Mouse (Mus musculus): ENCODE results near the gene Tmem260. TPM values are rescaled to one million over a fixed set of nuclear protein-coding genes. Genes with fewer than 3 reads are reported as not detected.

The Tmem260 gene
- polyA plus RNA-seq, 1 experiment: 4.1 TPM

- no peaks in the 10 kb centered on the region for H3K79me3 ChIP-seq (ENCODE audit: low read depth)
- H3K36me3 ChIP-seq (ENCODE audit: control insufficient read depth, insufficient read depth): no peaks in the 10 kb centered on the region
- no peak overlapping the region for H3K4me3 ChIP-seq (ENCODE audit: insufficient read depth, poor library complexity, severe bottlenecking)
- H3ac ChIP-seq (ENCODE audit: control insufficient read depth, insufficient read length, low read depth): no peak overlapping the region
- TF ChIP-seq MYOD1 (IDR thresholded peaks at IDR 0.05; ENCODE audit: control insufficient read depth, insufficient read length, low read depth): no peak
- TF ChIP-seq FOSL1 (IDR thresholded peaks at IDR 0.05; ENCODE audit: insufficient read depth, low read length, poor library complexity, severe bottlenecking): no peak
- no peak for TF ChIP-seq USF1 (IDR thresholded peaks at IDR 0.05; ENCODE audit: low read depth)
- no peak for TF ChIP-seq CTCF (IDR thresholded peaks at IDR 0.05; ENCODE audit: control insufficient read depth, insufficient read depth, insufficient read length)
- no peak for TF ChIP-seq MYOG (IDR thresholded peaks at IDR 0.05; ENCODE audit: control insufficient read depth, extremely low read depth, insufficient read length)
- TF ChIP-seq CEBPB (IDR thresholded peaks at IDR 0.05; ENCODE audit: low read depth): no peak
- TF ChIP-seq MAX (IDR thresholded peaks at IDR 0.05): no peak
- H3K79me2 ChIP-seq (ENCODE audit: control insufficient read depth, insufficient read depth): no peaks in the 10 kb centered on the region
- no peaks in the 10 kb centered on the region for H3K27me3 ChIP-seq (ENCODE audit: control insufficient read depth, insufficient read depth, insufficient read length)
These were observed 63.2 kb downstream of the Tmem260 start for GRCm38 (mm10) chr14:48509131-48509530.

- Histone ChIP-seq H3K36me3 (ENCODE audit: control insufficient read depth, insufficient read depth) (no peaks in the 10 kb centered on the region), H3K79me3 (ENCODE audit: low read depth) (no peaks in the 10 kb centered on the region), H3ac (ENCODE audit: control insufficient read depth, insufficient read length, low read depth) (no peak overlapping the region), H3K4me3 (ENCODE audit: insufficient read depth, poor library complexity, severe bottlenecking) (no peak overlapping the region), H3K79me2 (ENCODE audit: control insufficient read depth, insufficient read depth) (no peaks in the 10 kb centered on the region), H3K27me3 (ENCODE audit: control insufficient read depth, insufficient read depth, insufficient read length) (no peaks in the 10 kb centered on the region)
- no peak for TF ChIP-seq CTCF (IDR thresholded peaks at IDR 0.05; ENCODE audit: control insufficient read depth, insufficient read depth, insufficient read length)
- TF ChIP-seq FOSL1 (IDR thresholded peaks at IDR 0.05; ENCODE audit: insufficient read depth, low read length, poor library complexity, severe bottlenecking): no peak
- no peak for TF ChIP-seq USF1 (IDR thresholded peaks at IDR 0.05; ENCODE audit: low read depth)
- no peak for TF ChIP-seq MYOG (IDR thresholded peaks at IDR 0.05; ENCODE audit: control insufficient read depth, extremely low read depth, insufficient read length)
- no peak for TF ChIP-seq MYOD1 (IDR thresholded peaks at IDR 0.05; ENCODE audit: control insufficient read depth, insufficient read length, low read depth)
- TF ChIP-seq MAX (IDR thresholded peaks at IDR 0.05): no peak
- TF ChIP-seq CEBPB (IDR thresholded peaks at IDR 0.05; ENCODE audit: low read depth): no peak
These were observed 67.3 kb downstream of the Tmem260 start for GRCm38 (mm10) chr14:48513098-48513823.

- Histone ChIP-seq H3K27me3 (ENCODE audit: control insufficient read depth, insufficient read depth, insufficient read length) (no peaks in the 10 kb centered on the region), H3K36me3 (ENCODE audit: control insufficient read depth, insufficient read depth) (no peaks in the 10 kb centered on the region), H3K4me3 (ENCODE audit: insufficient read depth, poor library complexity, severe bottlenecking) (no peak overlapping the region), H3K79me3 (ENCODE audit: low read depth) (no peaks in the 10 kb centered on the region), H3ac (ENCODE audit: control insufficient read depth, insufficient read length, low read depth) (no peak overlapping the region), H3K79me2 (ENCODE audit: control insufficient read depth, insufficient read depth) (no peaks in the 10 kb centered on the region)
- TF ChIP-seq MYOG (IDR thresholded peaks at IDR 0.05; ENCODE audit: control insufficient read depth, extremely low read depth, insufficient read length) (no peak), MAX (IDR thresholded peaks at IDR 0.05) (no peak), MYOD1 (IDR thresholded peaks at IDR 0.05; ENCODE audit: control insufficient read depth, insufficient read length, low read depth) (no peak), FOSL1 (IDR thresholded peaks at IDR 0.05; ENCODE audit: insufficient read depth, low read length, poor library complexity, severe bottlenecking) (no peak), CEBPB (IDR thresholded peaks at IDR 0.05; ENCODE audit: low read depth) (no peak), CTCF (IDR thresholded peaks at IDR 0.05; ENCODE audit: control insufficient read depth, insufficient read depth, insufficient read length) (no peak), USF1 (IDR thresholded peaks at IDR 0.05; ENCODE audit: low read depth) (no peak)
These were observed 68.0 kb downstream of the Tmem260 start for GRCm38 (mm10) chr14:48513824-48514493.

GRCm38 (mm10) chr14:48514620-48515019 is 68.7 kb downstream of the Tmem260 start:
- H3K27me3 ChIP-seq (ENCODE audit: control insufficient read depth, insufficient read depth, insufficient read length): no peaks in the 10 kb centered on the region

GRCm38 (mm10) chr14:48515538-48515937 is 69.6 kb downstream of the Tmem260 start:
- Histone ChIP-seq H3K79me3 (ENCODE audit: low read depth) (no peaks in the 10 kb centered on the region), H3ac (ENCODE audit: control insufficient read depth, insufficient read length, low read depth) (no peak overlapping the region), H3K36me3 (ENCODE audit: control insufficient read depth, insufficient read depth) (no peaks in the 10 kb centered on the region), H3K27me3 (ENCODE audit: control insufficient read depth, insufficient read depth, insufficient read length) (no peaks in the 10 kb centered on the region), H3K79me2 (ENCODE audit: control insufficient read depth, insufficient read depth) (no peaks in the 10 kb centered on the region), H3K4me3 (ENCODE audit: insufficient read depth, poor library complexity, severe bottlenecking) (no peak overlapping the region)
- TF ChIP-seq CEBPB (IDR thresholded peaks at IDR 0.05; ENCODE audit: low read depth): no peak
- TF ChIP-seq CTCF (IDR thresholded peaks at IDR 0.05; ENCODE audit: control insufficient read depth, insufficient read depth, insufficient read length): no peak
- TF ChIP-seq MYOG (IDR thresholded peaks at IDR 0.05; ENCODE audit: control insufficient read depth, extremely low read depth, insufficient read length): no peak
- TF ChIP-seq USF1 (IDR thresholded peaks at IDR 0.05; ENCODE audit: low read depth): no peak

More at GRCm38 (mm10) chr14:48514620-48515019, 68.7 kb downstream of the Tmem260 start:
- Histone ChIP-seq H3K79me2 (ENCODE audit: control insufficient read depth, insufficient read depth) (no peaks in the 10 kb centered on the region), H3ac (ENCODE audit: control insufficient read depth, insufficient read length, low read depth) (no peak overlapping the region), H3K79me3 (ENCODE audit: low read depth) (no peaks in the 10 kb centered on the region), H3K4me3 (ENCODE audit: insufficient read depth, poor library complexity, severe bottlenecking) (no peak overlapping the region), H3K36me3 (ENCODE audit: control insufficient read depth, insufficient read depth) (no peaks in the 10 kb centered on the region)
- TF ChIP-seq CEBPB (IDR thresholded peaks at IDR 0.05; ENCODE audit: low read depth) (no peak), CTCF (IDR thresholded peaks at IDR 0.05; ENCODE audit: control insufficient read depth, insufficient read depth, insufficient read length) (no peak), MAX (IDR thresholded peaks at IDR 0.05) (no peak), USF1 (IDR thresholded peaks at IDR 0.05; ENCODE audit: low read depth) (no peak), FOSL1 (IDR thresholded peaks at IDR 0.05; ENCODE audit: insufficient read depth, low read length, poor library complexity, severe bottlenecking) (no peak), MYOD1 (IDR thresholded peaks at IDR 0.05; ENCODE audit: control insufficient read depth, insufficient read length, low read depth) (no peak), MYOG (IDR thresholded peaks at IDR 0.05; ENCODE audit: control insufficient read depth, extremely low read depth, insufficient read length) (no peak)

Measured in C2C12 (cell line).